Mouse (Mus musculus): ENCODE measurements around the gene Hist1h4j. TPM values are rescaled to one million over a fixed set of nuclear protein-coding genes. Genes with fewer than 3 reads are reported as not detected.
A peak's percentile ranks its signal among the peaks of the same experiment; 100 is the strongest.
"Not testable (repeated sequence)": the region's sequence is repeated elsewhere in the genome, so short reads cannot be mapped to it uniquely, and the experiment has no call there.

Hist1h4j gene
- polyA plus RNA-seq, 1 experiment from 2014 or later = 3.6 TPM

GRCm38 (mm10) chr13:21734010-21734905 is 606 bp upstream of the Hist1h4j start:
- Histone ChIP-seq H3K27ac (peak overlapping the region; percentile 96), H3K9ac (peak overlapping the region; percentile 35; the same call in 1 of the 2 replicates), H3K27me3 (replicated peaks) (no peaks in the 10 kb centered on the region), H3K4me3 (replicated peaks) (peak overlapping the region; percentile 55), H3K4me1 (no peaks in the 10 kb centered on the region), H3K4me2 (peak overlapping the region; percentile 67), H3K36me3 (no peaks in the 10 kb centered on the region), H3K9me3 (no peaks in the 10 kb centered on the region)
- WGBS = under 1% methylated on average over 21 of the region's 21 CpGs
- ATAC-seq (ENCODE audit: insufficient read depth, low FRiP score, low read depth) = peak; percentile 66

- Histone ChIP-seq H3K27ac (no peak overlapping the region), H3K4me3 (replicated peaks) (no peak overlapping the region), H3K9me3 (no peaks in the 10 kb centered on the region), H3K27me3 (replicated peaks) (no peaks in the 10 kb centered on the region), H3K4me2 (no peak overlapping the region), H3K36me3 (no peaks in the 10 kb centered on the region), H3K4me1 (peaks cover 7% of the 10 kb centered on the region; the same call in 1 of the 2 replicates), H3K9ac (no peak overlapping the region)
- ATAC-seq (ENCODE audit: insufficient read depth, low FRiP score, low read depth) = no peak
- WGBS = 38% methylated on average over 1 of the region's 1 CpGs
Observed at GRCm38 (mm10) chr13:21745006-21745405, 10.1 kb downstream of the Hist1h4j start.

- 2% methylated on average over 5 of the region's 5 CpGs for WGBS
- H3K4me1 ChIP-seq = peaks cover 11% of the 10 kb centered on the region; the same call in 1 of the 2 replicates
Observed at GRCm38 (mm10) chr13:21749387-21750158, 14.7 kb downstream of the Hist1h4j start.

GRCm38 (mm10) chr13:21750159-21751017 is 15.5 kb downstream of the Hist1h4j start, which contains the start of gene Hist1h4k:
Gene Hist1h4k (minus strand): TSS chr13:21750505.
- not testable (repeated sequence) for H3K36me3 ChIP-seq; H3K27me3 ChIP-seq (replicated peaks); H3K9me3 ChIP-seq
- H3K4me1 ChIP-seq = peaks cover 11% of the 10 kb centered on the region; the same call in 1 of the 2 replicates
- H3K4me2 ChIP-seq = peak within 1 kb of the TSS; percentile 67
- peak within 1 kb of the TSS; percentile 97 for H3K27ac ChIP-seq
- peak within 1 kb of the TSS; percentile 59 for H3K9ac ChIP-seq
- H3K4me3 ChIP-seq (replicated peaks) = peak within 1 kb of the TSS; percentile 51
- WGBS = under 1% methylated on average over 47 of the region's 56 CpGs
- ATAC-seq (ENCODE audit: insufficient read depth, low FRiP score, low read depth) = peak; percentile 82

More at GRCm38 (mm10) chr13:21749387-21750158, 14.7 kb downstream of the Hist1h4j start:
- Histone ChIP-seq H3K27ac (peak overlapping the region; percentile 97), H3K27me3 (replicated peaks) (no peaks in the 10 kb centered on the region), H3K4me3 (replicated peaks) (peak overlapping the region; percentile 51), H3K4me2 (peak overlapping the region; percentile 67), H3K9ac (peak overlapping the region; percentile 59), H3K36me3 (no peaks in the 10 kb centered on the region), H3K9me3 (no peaks in the 10 kb centered on the region)
- no peak for ATAC-seq (ENCODE audit: insufficient read depth, low FRiP score, low read depth)

- H3K4me2 ChIP-seq = no peak overlapping the region
Observed at GRCm38 (mm10) chr13:21751417-21751816, 16.6 kb downstream of the Hist1h4j start.

GRCm38 (mm10) chr13:21751827-21752226 is 17.0 kb downstream of the Hist1h4j start:
- no peaks in the 10 kb centered on the region for H3K36me3 ChIP-seq
- no peak for ATAC-seq (ENCODE audit: insufficient read depth, low FRiP score, low read depth)
- 57% methylated on average over 3 of the region's 3 CpGs for WGBS
- H3K4me2 ChIP-seq = peak overlapping the region; percentile 70; the same call in 1 of the 2 replicates
- no peak overlapping the region for H3K4me3 ChIP-seq (replicated peaks)
- no peaks in the 10 kb centered on the region for H3K27me3 ChIP-seq (replicated peaks)
- H3K9ac ChIP-seq = no peak overlapping the region
- H3K27ac ChIP-seq = peak overlapping the region; percentile 94
- peaks cover 11% of the 10 kb centered on the region; the same call in 1 of the 2 replicates for H3K4me1 ChIP-seq
- H3K9me3 ChIP-seq = no peaks in the 10 kb centered on the region

More at GRCm38 (mm10) chr13:21751417-21751816, 16.6 kb downstream of the Hist1h4j start:
- Histone ChIP-seq H3K9ac (no peak overlapping the region), H3K36me3 (no peaks in the 10 kb centered on the region), H3K27ac (0 out of 2 replicates have a peak overlapping the region, but pooled peaks have one; percentile 94), H3K4me3 (replicated peaks) (no peak overlapping the region), H3K9me3 (no peaks in the 10 kb centered on the region), H3K4me1 (peaks cover 11% of the 10 kb centered on the region; the same call in 1 of the 2 replicates), H3K27me3 (replicated peaks) (no peaks in the 10 kb centered on the region)
- ATAC-seq (ENCODE audit: insufficient read depth, low FRiP score, low read depth) = no peak

- Histone ChIP-seq H3K4me2 (peak overlapping the region; percentile 70; the same call in 1 of the 2 replicates), H3K27me3 (replicated peaks) (no peaks in the 10 kb centered on the region), H3K4me3 (replicated peaks) (no peak overlapping the region; the same call in 1 of the 2 replicates), H3K4me1 (peaks cover 9% of the 10 kb centered on the region; the same call in 1 of the 2 replicates), H3K9ac (no peak overlapping the region), H3K36me3 (no peaks in the 10 kb centered on the region), H3K9me3 (no peaks in the 10 kb centered on the region), H3K27ac (peak overlapping the region; percentile 94)
- no peak for ATAC-seq (ENCODE audit: insufficient read depth, low FRiP score, low read depth)
- WGBS = 28% methylated on average over 3 of the region's 3 CpGs
Observed at GRCm38 (mm10) chr13:21752356-21752755, 17.5 kb downstream of the Hist1h4j start.

- Histone ChIP-seq H3K36me3 (no peaks in the 10 kb centered on the region), H3K9ac (peak overlapping the region; percentile 39; the same call in 1 of the 2 replicates), H3K27ac (peak overlapping the region; percentile 94), H3K4me2 (peak overlapping the region; percentile 70), H3K4me3 (replicated peaks) (peak overlapping the region; percentile 47), H3K4me1 (peaks cover 7% of the 10 kb centered on the region; the same call in 1 of the 2 replicates), H3K9me3 (no peaks in the 10 kb centered on the region), H3K27me3 (replicated peaks) (no peaks in the 10 kb centered on the region)
- no peak for ATAC-seq (ENCODE audit: insufficient read depth, low FRiP score, low read depth)
- WGBS = 3% methylated on average over 10 of the region's 10 CpGs
Observed at GRCm38 (mm10) chr13:21753051-21753523, 18.2 kb downstream of the Hist1h4j start.

GRCm38 (mm10) chr13:21753524-21754285 is 18.8 kb downstream of the Hist1h4j start, which contains the start of the genes Hist1h2ak and Hist1h2bn:
Gene Hist1h2ak (minus strand): TSS chr13:21753827.
Gene Hist1h2bn (plus strand): TSS chr13:21754123.
- WGBS = under 1% methylated on average over 43 of the region's 50 CpGs

GRCm38 (mm10) chr13:21754294-21755001 is 19.6 kb downstream of the Hist1h4j start:
- not testable (repeated sequence) for H3K27me3 ChIP-seq (replicated peaks); H3K9me3 ChIP-seq; H3K36me3 ChIP-seq; ATAC-seq (ENCODE audit: insufficient read depth, low FRiP score, low read depth); H3K4me1 ChIP-seq
- under 1% methylated on average over 21 of the region's 26 CpGs for WGBS
- peak overlapping the region; percentile 70 for H3K4me2 ChIP-seq
- H3K27ac ChIP-seq = peak overlapping the region; percentile 92
- H3K4me3 ChIP-seq (replicated peaks) = peak overlapping the region; percentile 47
- peak overlapping the region; percentile 22; the same call in 1 of the 2 replicates for H3K9ac ChIP-seq

More at GRCm38 (mm10) chr13:21753524-21754285, 18.8 kb downstream of the Hist1h4j start, which contains the start of the genes Hist1h2ak and Hist1h2bn:
- H3K9me3 ChIP-seq; H3K27me3 ChIP-seq (replicated peaks); H3K36me3 ChIP-seq; H3K4me1 ChIP-seq: not testable (repeated sequence)
- peak; percentile 91 for ATAC-seq (ENCODE audit: insufficient read depth, low FRiP score, low read depth)
- peak within 1 kb of the TSS; percentile 94 for H3K27ac ChIP-seq
- peak within 1 kb of the TSS; percentile 39; the same call in 1 of the 2 replicates for H3K9ac ChIP-seq
- H3K4me2 ChIP-seq = peak within 1 kb of the TSS; percentile 70
- peak within 1 kb of the TSS; percentile 47 for H3K4me3 ChIP-seq (replicated peaks)
